Mouse (Mus musculus): ENCODE results near the gene Zfp658. TPM values are rescaled to one million over a fixed set of nuclear protein-coding genes. Genes with fewer than 3 reads are reported as not detected.

Zfp658 gene
- 8.8 and 9.4 TPM in 2 replicates for polyA plus RNA-seq (2015; fragmentation: Nextera tagmentation; extraction: Ambion mirVana)

GRCm38 (mm10) chr7:43562006-43562633, at the start of gene Zfp658:
Gene Zfp658, plus strand, starts transcription at chr7:43562256.
- under 1% methylated on average over 27 of the region's 27 CpGs for WGBS
- Histone ChIP-seq H3K9me3 (replicated peaks) (no peaks in the 10 kb centered on the region), H3K4me2 (peak within 1 kb of the TSS; percentile 82), H3K27ac (peak within 1 kb of the TSS; percentile 87), H3K4me1 (peaks cover 21% of the 10 kb centered on the region), H3K36me3 (ENCODE audit: poor library complexity, severe bottlenecking) (peaks cover 21% of the 10 kb centered on the region), H3K4me3 (peak within 1 kb of the TSS; percentile 70), H3K9ac (peak within 1 kb of the TSS; percentile 82), H3K27me3 (no peaks in the 10 kb centered on the region)
- ATAC-seq, result peak; percentile 95

- Histone ChIP-seq H3K27ac (no peak overlapping the region), H3K27me3 (no peaks in the 10 kb centered on the region), H3K36me3 (ENCODE audit: poor library complexity, severe bottlenecking) (no peaks in the 10 kb centered on the region), H3K4me1 (no peaks in the 10 kb centered on the region), H3K9ac (no peak overlapping the region), H3K4me3 (no peak overlapping the region), H3K9me3 (replicated peaks) (no peaks in the 10 kb centered on the region), H3K4me2 (no peak overlapping the region)
- 86% methylated on average over 4 of the region's 4 CpGs for WGBS
- no peak for ATAC-seq
Measured at GRCm38 (mm10) chr7:43512519-43512918, 49.5 kb upstream of the Zfp658 start.

GRCm38 (mm10) chr7:43515076-43515475, 47.0 kb upstream of the Zfp658 start:
- Histone ChIP-seq H3K9ac (no peak overlapping the region), H3K4me3 (no peak overlapping the region), H3K27me3 (no peaks in the 10 kb centered on the region), H3K4me2 (no peak overlapping the region), H3K27ac (no peak overlapping the region), H3K9me3 (replicated peaks) (no peaks in the 10 kb centered on the region), H3K36me3 (ENCODE audit: poor library complexity, severe bottlenecking) (no peaks in the 10 kb centered on the region), H3K4me1 (no peaks in the 10 kb centered on the region)
- no peak for ATAC-seq
- WGBS, result 86% methylated on average over 5 of the region's 5 CpGs

GRCm38 (mm10) chr7:43518341-43518740, 43.7 kb upstream of the Zfp658 start:
- H3K9ac ChIP-seq, result no peak overlapping the region
- no peaks in the 10 kb centered on the region for H3K36me3 ChIP-seq (ENCODE audit: poor library complexity, severe bottlenecking)
- no peaks in the 10 kb centered on the region for H3K27me3 ChIP-seq
- no peak overlapping the region for H3K27ac ChIP-seq
- no peak overlapping the region for H3K4me2 ChIP-seq
- no peak overlapping the region for H3K4me3 ChIP-seq
- ATAC-seq, result no peak
- H3K4me1 ChIP-seq, result no peaks in the 10 kb centered on the region
- WGBS, result 84% methylated on average over 15 of the region's 15 CpGs
- H3K9me3 ChIP-seq (replicated peaks), result no peaks in the 10 kb centered on the region

- ATAC-seq, result no peak
- Histone ChIP-seq H3K27me3 (no peaks in the 10 kb centered on the region), H3K4me1 (no peaks in the 10 kb centered on the region), H3K9ac (no peak overlapping the region), H3K9me3 (replicated peaks) (no peaks in the 10 kb centered on the region), H3K4me3 (no peak overlapping the region), H3K27ac (no peak overlapping the region), H3K4me2 (no peak overlapping the region), H3K36me3 (ENCODE audit: poor library complexity, severe bottlenecking) (no peaks in the 10 kb centered on the region)
- WGBS, result 82% methylated on average over 2 of the region's 2 CpGs
Measured at GRCm38 (mm10) chr7:43522776-43523175, 39.3 kb upstream of the Zfp658 start.

- no peaks in the 10 kb centered on the region for H3K36me3 ChIP-seq (ENCODE audit: poor library complexity, severe bottlenecking)
- H3K27me3 ChIP-seq, result no peaks in the 10 kb centered on the region
- no peak for ATAC-seq
- H3K4me2 ChIP-seq, result no peak overlapping the region
- H3K9ac ChIP-seq, result no peak overlapping the region
- 42% methylated on average over 3 of the region's 3 CpGs for WGBS
- H3K4me3 ChIP-seq, result no peak overlapping the region
- no peaks in the 10 kb centered on the region for H3K9me3 ChIP-seq (replicated peaks)
- no peak overlapping the region for H3K27ac ChIP-seq
- H3K4me1 ChIP-seq, result no peaks in the 10 kb centered on the region
Measured at GRCm38 (mm10) chr7:43525313-43525712, 36.7 kb upstream of the Zfp658 start.

- no peak for ATAC-seq
- H3K27me3 ChIP-seq, result no peaks in the 10 kb centered on the region
- no peak overlapping the region for H3K9ac ChIP-seq
Measured at GRCm38 (mm10) chr7:43530216-43530785, 31.8 kb upstream of the Zfp658 start.

GRCm38 (mm10) chr7:43532936-43533505, 29.0 kb upstream of the Zfp658 start:
- Histone ChIP-seq H3K9me3 (replicated peaks) (no peaks in the 10 kb centered on the region), H3K4me1 (no peaks in the 10 kb centered on the region), H3K27me3 (no peaks in the 10 kb centered on the region), H3K4me2 (no peak overlapping the region), H3K36me3 (ENCODE audit: poor library complexity, severe bottlenecking) (no peaks in the 10 kb centered on the region), H3K4me3 (no peak overlapping the region), H3K9ac (no peak overlapping the region), H3K27ac (no peak overlapping the region)
- WGBS, result 90% methylated on average over 9 of the region's 9 CpGs
- ATAC-seq, result no peak

More at GRCm38 (mm10) chr7:43530216-43530785, 31.8 kb upstream of the Zfp658 start:
- H3K27ac ChIP-seq, result no peak overlapping the region
- no peaks in the 10 kb centered on the region for H3K9me3 ChIP-seq (replicated peaks)
- H3K4me1 ChIP-seq, result no peaks in the 10 kb centered on the region
- no peak overlapping the region for H3K4me2 ChIP-seq
- 77% methylated on average over 8 of the region's 8 CpGs for WGBS
- no peaks in the 10 kb centered on the region for H3K36me3 ChIP-seq (ENCODE audit: poor library complexity, severe bottlenecking)
- H3K4me3 ChIP-seq, result no peak overlapping the region

- no peaks in the 10 kb centered on the region for H3K27me3 ChIP-seq
- H3K9ac ChIP-seq, result no peak overlapping the region
- no peaks in the 10 kb centered on the region for H3K36me3 ChIP-seq (ENCODE audit: poor library complexity, severe bottlenecking)
- H3K27ac ChIP-seq, result no peak overlapping the region
- ATAC-seq, result no peak
- WGBS, result 76% methylated on average over 4 of the region's 4 CpGs
- no peak overlapping the region for H3K4me2 ChIP-seq
- no peak overlapping the region for H3K4me3 ChIP-seq
- H3K9me3 ChIP-seq (replicated peaks), result no peaks in the 10 kb centered on the region
- no peaks in the 10 kb centered on the region for H3K4me1 ChIP-seq
Measured at GRCm38 (mm10) chr7:43538524-43538923, 23.5 kb upstream of the Zfp658 start.

GRCm38 (mm10) chr7:43544225-43544977, 17.7 kb upstream of the Zfp658 start, which contains the start of gene Cd33:
Gene Cd33, minus strand, starts transcription at chr7:43544428.
- 88% methylated on average over 7 of the region's 7 CpGs for WGBS
- Histone ChIP-seq H3K4me1 (no peaks in the 10 kb centered on the region), H3K4me2 (no peak within 1 kb of the TSS), H3K9me3 (replicated peaks) (no peaks in the 10 kb centered on the region), H3K27ac (no peak within 1 kb of the TSS), H3K36me3 (ENCODE audit: poor library complexity, severe bottlenecking) (no peaks in the 10 kb centered on the region), H3K4me3 (no peak within 1 kb of the TSS), H3K27me3 (no peaks in the 10 kb centered on the region), H3K9ac (no peak within 1 kb of the TSS)
- ATAC-seq, result no peak

GRCm38 (mm10) chr7:43545656-43546545, 16.2 kb upstream of the Zfp658 start:
- ATAC-seq, result no peak
- Histone ChIP-seq H3K27me3 (no peaks in the 10 kb centered on the region), H3K27ac (no peak overlapping the region), H3K4me1 (no peaks in the 10 kb centered on the region), H3K36me3 (ENCODE audit: poor library complexity, severe bottlenecking) (no peaks in the 10 kb centered on the region), H3K4me2 (no peak overlapping the region), H3K9ac (no peak overlapping the region), H3K9me3 (replicated peaks) (no peaks in the 10 kb centered on the region), H3K4me3 (no peak overlapping the region)
- 80% methylated on average over 7 of the region's 7 CpGs for WGBS

Measured in forebrain, embryonic 13.5 days (tissue).